Mouse (Mus musculus) heart, adult 2 months (tissue): ENCODE data around the gene Cul3. TPM values are rescaled to one million over a fixed set of nuclear protein-coding genes. Genes with fewer than 3 reads are reported as not detected.
A peak's percentile ranks its signal among the peaks of the same experiment; 100 is the strongest.

Experiments used
- DNase-seq, 2 experiments: peaks; one replicate each; pipeline ENCODE4 v3.0.0; 2021
- H3K27ac ChIP-seq: fragments of 200-600 bp; 2 replicates; pipeline ENCODE4 v1.8.1; 2022
- H3K27me3 ChIP-seq: fragments of 200-500 bp; 2 replicates; pipeline ENCODE4 v1.6.1; 2012; ENCODE audit warnings: mild to moderate bottlenecking, low read length, inconsistent platforms, mixed read lengths; ENCODE audit not compliant: control insufficient read depth, insufficient read depth
- H3K36me3 ChIP-seq: fragments of 200-500 bp; 2 replicates; pipeline ENCODE4 v1.6.1; 2012; ENCODE audit warnings: low read length, inconsistent platforms; ENCODE audit not compliant: control insufficient read depth, insufficient read depth
- H3K4me1 ChIP-seq: fragments of 200-500 bp; 2 replicates; pipeline ENCODE4 v1.6.1; 2011; ENCODE audit warnings: low read length; ENCODE audit not compliant: control insufficient read depth, insufficient read depth
- H3K4me3 ChIP-seq: fragments of 200-600 bp; 2 replicates; pipeline ENCODE4 v1.8.1; 2022
- H3K79me2 ChIP-seq: fragments of 200-500 bp; replicated peaks from 2 replicates; pipeline ENCODE4 v1.6.1; 2012; ENCODE audit warnings: mild to moderate bottlenecking, inconsistent platforms, low read length, moderate library complexity, mixed read lengths; ENCODE audit not compliant: control insufficient read depth, insufficient read depth
- H3K9ac ChIP-seq: fragments of 200-500 bp; 2 replicates; pipeline ENCODE4 v1.6.1; 2012; ENCODE audit warnings: low read depth, mild to moderate bottlenecking, control low read depth, inconsistent platforms, low read length, mixed read lengths
- CTCF ChIP-seq: fragments of 200-600 bp; IDR thresholded peaks from 2 replicates; pipeline ENCODE4 v1.8.1; 2022; ENCODE audit warnings: antibody characterized with exemption, mild to moderate bottlenecking, moderate library complexity
- EP300 ChIP-seq: fragments of 200-500 bp; IDR thresholded peaks from 2 replicates; pipeline ENCODE4 v1.6.1; 2011; ENCODE audit warnings: low read depth, low read length, control low read depth; ENCODE audit not compliant: insufficient read depth
- POLR2A ChIP-seq: fragments of 200-500 bp; IDR thresholded peaks from 2 replicates; pipeline ENCODE4 v1.6.1; 2011; ENCODE audit warnings: mild to moderate bottlenecking, low read depth, low read length, control low read depth; ENCODE audit not compliant: insufficient read depth
- WGBS: fragments of 180-500 bp; shearing (Covaris S2); methylation state at CpG from one replicate; pipeline ENCODE4 v1.1.7; 2018; 5-methylcytosine and 5-hydroxymethylcytosine counted together
- intact Hi-C: fragments of 180-260 bp; cut with DNase I; formaldehyde crosslinking; loops from one replicate; pipeline ENCODE4 v1.15.1; 2025
- polyA plus RNA-seq: library from polyadenylated mRNA; depleted of rRNA; stranded (reverse); fragments of >200 nt; gene quantifications from 2 replicates; pipeline ENCODE4 v1.2.3, GENCODE M21; 2012
- total RNA-seq, 2 experiments: library from RNA; stranded (reverse); gene quantifications; 2 replicates each; pipeline ENCODE4 v1.2.3; 2021

Cul3 gene
- total and polyA plus RNA-seq, 3 experiments, result 19.4 to 144 (median 115) TPM

DNA sequence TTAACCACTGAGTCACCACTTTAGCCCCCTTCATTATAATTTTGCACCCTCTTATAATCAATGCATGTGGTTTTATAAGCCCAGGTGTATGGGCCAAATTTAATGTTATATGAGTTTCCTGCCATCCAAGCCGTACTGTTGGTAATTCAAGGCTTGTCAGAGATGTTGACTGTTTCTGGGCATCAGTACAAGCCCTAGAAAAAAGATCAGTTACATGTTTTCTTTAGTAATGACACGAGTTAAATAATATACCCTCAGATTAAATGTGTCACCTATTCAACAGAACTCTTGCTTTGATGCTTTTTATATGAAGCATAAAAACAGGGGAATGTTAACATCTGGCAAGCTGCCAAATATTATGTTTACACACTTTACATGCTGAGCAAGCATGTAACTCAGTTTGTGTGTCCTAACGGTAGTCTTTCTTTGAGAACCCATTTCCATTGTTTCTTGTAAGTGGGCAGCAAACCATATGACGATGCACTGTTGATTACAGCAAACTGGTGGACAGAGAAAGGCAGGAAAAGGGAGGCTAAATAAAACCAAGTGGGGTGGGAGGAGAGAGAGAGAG is 19.8 kb upstream of the Cul3 start:
- Histone ChIP-seq H3K4me1 (no peaks in the 10 kb centered on the region), H3K27me3 (no peaks in the 10 kb centered on the region), H3K79me2 (no peaks in the 10 kb centered on the region), H3K4me3 (no peak overlapping the region), H3K36me3 (no peaks in the 10 kb centered on the region), H3K27ac (no peak overlapping the region), H3K9ac (no peak overlapping the region)
- intact Hi-C loops, result no loop called here
- 38% methylated on average over 4 of the region's 4 CpGs for WGBS
- no peak for DNase-seq
- TF ChIP-seq POLR2A (no peak), EP300 (no peak), CTCF (no peak)

DNA sequence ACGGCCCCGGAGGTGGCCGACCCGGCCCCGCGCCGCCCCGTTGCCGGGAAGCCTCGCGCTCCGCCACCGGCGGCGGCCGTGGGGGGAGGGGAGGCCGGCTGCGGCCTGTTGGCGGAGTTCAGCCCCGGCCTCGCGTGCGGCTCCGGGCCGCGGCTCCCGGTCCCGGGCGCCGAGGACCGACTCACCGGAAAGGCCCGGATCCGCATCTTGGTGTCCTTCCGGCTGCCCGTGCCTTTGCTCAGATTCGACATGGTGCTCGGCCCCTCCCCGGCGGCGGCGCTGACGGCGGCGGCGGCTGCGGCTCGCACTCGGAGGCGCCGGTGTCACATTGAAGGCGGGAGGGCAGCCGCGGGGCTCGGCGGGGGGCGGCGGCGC is 232 bp downstream of the Cul3 start:
- intact Hi-C loops, result no loop called here
- WGBS, result 2% methylated on average over 59 of the region's 59 CpGs
- Histone ChIP-seq H3K36me3 (peaks cover 20% of the 10 kb centered on the region), H3K4me1 (peaks cover 16% of the 10 kb centered on the region), H3K4me3 (peak overlapping the region; percentile 84), H3K27ac (peak overlapping the region; percentile 91), H3K9ac (peak overlapping the region; percentile 99), H3K79me2 (peaks cover 9% of the 10 kb centered on the region), H3K27me3 (no peaks in the 10 kb centered on the region)
- TF ChIP-seq CTCF, result no peak
- no peak for TF ChIP-seq POLR2A
- TF ChIP-seq EP300, result no peak
- peak; percentile 82 to 83 for DNase-seq

DNA sequence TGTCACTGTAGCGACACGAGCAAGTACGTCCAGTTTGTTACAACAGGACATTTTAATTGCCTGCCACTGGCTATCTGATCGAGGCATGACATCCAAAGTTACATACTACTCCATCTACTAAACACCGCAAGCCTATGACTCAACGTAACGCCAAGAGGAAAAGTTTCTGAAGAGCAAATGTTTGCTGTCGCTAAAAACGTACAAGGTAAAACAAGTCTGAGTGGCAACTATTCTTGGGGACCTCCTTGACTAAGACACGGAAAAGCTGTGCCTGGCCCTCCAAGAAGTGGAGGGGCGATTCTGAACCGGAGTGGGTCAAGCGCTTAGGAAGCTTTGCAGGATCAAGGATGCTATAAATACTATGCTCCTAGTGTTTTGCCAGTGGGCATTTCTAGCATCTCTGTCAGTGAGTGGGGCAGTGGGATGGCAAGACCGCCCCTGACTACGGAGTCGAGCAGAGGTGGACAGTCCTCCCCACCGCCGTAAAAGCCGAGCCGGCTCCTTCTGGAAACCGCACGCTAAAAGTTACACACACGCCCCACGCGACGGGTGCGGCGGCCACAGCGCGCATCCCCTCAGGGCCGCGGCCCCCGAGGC is 757 bp downstream of the Cul3 start:
- TF ChIP-seq EP300 (no peak), CTCF (no peak), POLR2A (no peak)
- Histone ChIP-seq H3K36me3 (peaks cover 25% of the 10 kb centered on the region), H3K9ac (peak overlapping the region; percentile 99), H3K4me1 (peaks cover 16% of the 10 kb centered on the region), H3K79me2 (peaks cover 9% of the 10 kb centered on the region), H3K4me3 (peak overlapping the region; percentile 84), H3K27ac (peak overlapping the region; percentile 91), H3K27me3 (no peaks in the 10 kb centered on the region)
- intact Hi-C loops, result loop anchor here (5.0 to 10.0 kb wide), 2 partner anchors 42 to 585 kb away; no protein-coding TSS in a partner anchor
- under 1% methylated on average over 33 of the region's 33 CpGs for WGBS
- peak in 1 of 2 experiments; percentile 19 for DNase-seq

DNA sequence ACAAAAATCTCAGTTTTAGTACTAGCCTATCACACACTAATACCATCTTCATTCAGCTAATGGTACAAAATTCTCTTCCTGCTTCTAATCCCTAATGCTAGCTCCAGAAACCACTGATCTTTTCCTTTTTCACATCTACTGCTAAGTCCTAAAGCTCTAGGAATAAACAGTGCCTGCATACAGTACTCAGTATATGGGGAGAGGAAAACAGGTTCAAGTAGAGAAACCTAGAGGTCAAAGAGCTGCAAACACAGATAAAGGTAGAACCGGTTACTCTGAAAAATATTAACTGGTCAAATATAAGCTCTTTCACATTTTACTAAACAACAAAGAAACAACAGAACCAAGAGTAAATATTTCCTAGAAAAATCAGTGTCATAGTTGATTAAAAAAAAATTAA is 1.9 kb downstream of the Cul3 start:
- 2% methylated on average over 1 of the region's 1 CpGs for WGBS
- Histone ChIP-seq H3K4me1 (peaks cover 18% of the 10 kb centered on the region), H3K27me3 (no peaks in the 10 kb centered on the region), H3K27ac (no peak overlapping the region), H3K9ac (no peak overlapping the region), H3K36me3 (peaks cover 33% of the 10 kb centered on the region), H3K4me3 (peak overlapping the region; percentile 84), H3K79me2 (peaks cover 9% of the 10 kb centered on the region)
- TF ChIP-seq CTCF (no peak), EP300 (no peak), POLR2A (no peak)
- intact Hi-C loops, result loop anchor here (5.0 to 10.0 kb wide), 2 partner anchors 41 to 584 kb away; no protein-coding TSS in a partner anchor
- DNase-seq, result no peak

- H3K9ac ChIP-seq, result no peak overlapping the region
- peaks cover 40% of the 10 kb centered on the region for H3K36me3 ChIP-seq
- no peak overlapping the region for H3K4me3 ChIP-seq
- H3K79me2 ChIP-seq, result peaks cover 10% of the 10 kb centered on the region
- TF ChIP-seq POLR2A (no peak), EP300 (no peak), CTCF (no peak)
- H3K27me3 ChIP-seq, result no peaks in the 10 kb centered on the region
- peaks cover 23% of the 10 kb centered on the region for H3K4me1 ChIP-seq
- no peak for DNase-seq
- no peak overlapping the region for H3K27ac ChIP-seq
- WGBS, result 52% methylated on average over 1 of the region's 1 CpGs
- intact Hi-C loops, result loop anchor here (5.0 to 10.0 kb wide), 2 partner anchors 39 to 581 kb away; no protein-coding TSS in a partner anchor
Measured at GRCm38 (mm10) chr1:80335726-80336368, 4.4 kb downstream of the Cul3 start.

DNA sequence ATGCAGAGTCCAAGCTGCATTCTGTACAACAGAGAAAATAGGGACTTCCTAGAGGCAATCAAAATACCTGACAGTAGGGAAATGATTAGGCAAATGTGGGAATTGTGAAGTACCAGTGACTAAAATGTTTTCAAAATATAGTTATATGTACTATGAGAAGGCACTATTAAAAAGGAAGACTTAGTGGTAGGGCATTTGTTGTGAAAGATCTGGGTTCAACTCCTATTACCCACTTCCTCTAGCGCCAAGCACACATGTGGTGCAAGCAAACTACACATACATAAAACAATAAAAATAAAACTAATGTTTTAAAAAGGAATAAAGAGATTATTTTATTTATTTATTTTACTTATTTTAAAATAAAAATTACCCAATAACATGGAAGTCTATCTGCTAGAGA is 5.2 kb downstream of the Cul3 start:
- H3K4me3 ChIP-seq, result no peak overlapping the region
- intact Hi-C loops, result loop anchor here (5.0 to 10.0 kb wide), 2 partner anchors 38 to 580 kb away; no protein-coding TSS in a partner anchor
- no peak for DNase-seq
- no peak overlapping the region for H3K27ac ChIP-seq
- H3K36me3 ChIP-seq, result peaks cover 44% of the 10 kb centered on the region
- WGBS, result 93% methylated on average over 1 of the region's 1 CpGs
- TF ChIP-seq CTCF, result no peak
- no peak for TF ChIP-seq POLR2A
- no peak for TF ChIP-seq EP300
- H3K9ac ChIP-seq, result no peak overlapping the region
- no peaks in the 10 kb centered on the region for H3K27me3 ChIP-seq
- H3K4me1 ChIP-seq, result peaks cover 24% of the 10 kb centered on the region
- H3K79me2 ChIP-seq, result peaks cover 10% of the 10 kb centered on the region
